Mouse (Mus musculus) brain, adult 2 months (tissue): ENCODE results near the gene Fam124b.

Source experiments
- DNase-seq: peaks from one replicate; pipeline ENCODE4 v3.0.0; 2011; ENCODE audit warnings: low read depth, low spot score

The Fam124b gene

DNA sequence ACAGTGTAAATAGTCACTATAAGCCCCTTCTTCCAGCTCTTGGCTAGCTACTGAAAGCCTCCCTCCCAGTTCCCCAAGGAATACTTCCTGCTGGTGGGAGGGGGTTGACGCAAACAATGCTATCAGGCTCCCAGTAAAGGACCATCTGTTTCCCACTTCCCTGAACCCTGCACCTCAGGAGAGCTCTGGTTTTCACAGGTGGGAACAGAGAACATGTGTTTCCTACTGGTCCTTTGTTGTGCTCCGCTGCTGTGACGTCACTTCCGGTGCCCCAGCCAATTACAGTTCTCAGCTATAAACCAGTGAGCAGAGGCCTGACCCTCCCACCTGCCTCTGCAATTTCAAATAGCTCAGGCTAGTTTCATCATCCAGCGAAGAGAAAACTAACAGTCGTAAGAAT is at the start of gene Fam124b:
Gene Fam124b, minus strand, starts transcription at position 206 of the 400 bp plus-strand sequence.
- DNase-seq = no peak

DNA sequence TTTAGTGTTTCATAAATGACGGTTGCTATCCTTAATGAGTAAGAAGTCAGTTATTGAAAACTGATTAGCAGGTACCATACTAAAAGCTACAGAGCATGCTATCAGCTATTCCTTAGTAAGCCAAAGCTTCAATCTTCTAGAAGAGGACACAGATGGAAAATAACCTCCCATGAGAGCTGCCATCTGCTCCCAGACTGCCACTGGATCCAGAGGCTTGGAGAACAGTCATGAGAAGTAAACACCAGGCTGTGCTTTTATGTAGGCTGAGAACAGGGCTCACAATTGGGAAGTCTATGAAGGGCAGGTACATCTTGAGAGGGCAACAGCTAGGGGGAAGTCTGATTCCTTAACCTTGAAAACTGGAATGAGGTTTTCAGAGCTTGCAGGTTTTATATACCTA is 42.2 kb upstream of the Fam124b start:
- peak; percentile 42 for DNase-seq

DNA sequence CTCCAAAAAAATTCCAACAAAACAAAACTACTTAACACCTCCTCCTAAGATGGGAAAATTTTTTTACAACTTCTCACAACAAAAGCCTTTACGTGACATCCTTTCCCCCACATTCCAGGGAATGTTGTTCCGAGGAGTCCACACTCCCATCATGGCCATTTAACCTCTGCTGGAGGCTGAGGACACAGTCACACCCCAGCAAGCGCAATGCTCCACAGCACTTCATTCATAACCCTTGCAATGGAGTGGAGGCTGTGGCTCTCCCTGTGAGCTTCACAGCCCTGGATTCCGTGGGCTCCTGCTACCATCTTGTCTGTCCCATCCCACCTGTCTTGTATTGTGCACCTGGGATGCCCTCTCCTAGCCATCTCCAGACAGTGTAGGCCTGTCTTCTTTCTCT is 40.4 kb upstream of the Fam124b start:
- no peak for DNase-seq

DNA sequence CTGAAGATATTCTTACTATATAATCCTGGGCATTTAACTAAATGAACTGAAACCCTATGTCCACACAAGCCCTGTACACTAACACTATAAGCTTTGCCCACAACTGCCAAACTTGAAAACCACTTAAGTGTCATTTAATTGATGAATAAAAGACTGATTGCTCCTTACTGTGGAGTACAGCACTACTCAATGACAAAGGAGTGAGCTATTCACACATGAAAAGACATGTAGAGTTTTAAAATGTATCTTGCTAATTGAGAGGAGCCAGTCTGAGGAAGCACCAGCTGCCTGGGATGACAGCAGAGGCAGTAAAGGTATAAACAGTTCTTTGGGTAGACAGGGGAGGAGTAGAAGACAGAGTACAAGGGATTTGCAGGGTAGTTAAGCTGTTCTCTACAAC is 35.0 kb upstream of the Fam124b start:
- DNase-seq = no peak

DNA sequence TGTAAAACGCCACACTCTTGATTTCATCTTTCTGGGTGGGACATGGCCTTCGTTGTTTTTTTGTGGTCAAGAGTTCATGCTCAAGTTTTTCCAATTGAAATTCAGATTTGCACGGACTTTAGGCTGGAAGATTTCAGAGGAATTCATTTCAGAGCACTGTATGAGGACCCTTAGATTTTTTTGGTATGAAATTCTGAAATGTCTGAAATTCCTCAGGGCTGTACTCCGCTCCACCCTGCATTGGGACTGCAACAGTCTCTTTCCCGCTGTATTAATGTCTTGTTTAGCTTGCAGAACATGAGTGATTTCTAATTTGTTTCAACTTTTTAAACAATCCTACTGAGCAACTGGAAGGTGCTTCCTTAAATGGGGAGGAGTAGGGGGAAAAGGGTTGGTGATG is 32.0 kb upstream of the Fam124b start:
- no peak for DNase-seq

DNA sequence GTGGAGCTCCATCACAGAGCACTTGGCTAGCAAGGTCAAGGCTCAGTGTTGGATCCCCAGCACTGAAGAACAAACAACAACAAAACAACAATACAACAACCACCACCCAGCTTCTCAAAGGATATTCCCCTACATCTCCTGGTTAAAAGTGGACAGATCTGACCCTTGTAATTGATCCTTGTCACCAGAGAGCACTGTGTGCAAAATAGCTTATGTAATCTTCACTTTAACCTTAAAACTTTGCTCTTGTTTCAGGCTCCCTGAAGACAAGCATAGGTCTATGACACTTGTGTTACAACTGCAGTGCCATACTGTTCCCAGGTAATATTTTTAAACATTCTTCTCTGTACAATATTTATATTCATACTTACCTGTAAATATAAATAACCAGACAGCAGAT is 28.9 kb upstream of the Fam124b start:
- no peak for DNase-seq

DNA sequence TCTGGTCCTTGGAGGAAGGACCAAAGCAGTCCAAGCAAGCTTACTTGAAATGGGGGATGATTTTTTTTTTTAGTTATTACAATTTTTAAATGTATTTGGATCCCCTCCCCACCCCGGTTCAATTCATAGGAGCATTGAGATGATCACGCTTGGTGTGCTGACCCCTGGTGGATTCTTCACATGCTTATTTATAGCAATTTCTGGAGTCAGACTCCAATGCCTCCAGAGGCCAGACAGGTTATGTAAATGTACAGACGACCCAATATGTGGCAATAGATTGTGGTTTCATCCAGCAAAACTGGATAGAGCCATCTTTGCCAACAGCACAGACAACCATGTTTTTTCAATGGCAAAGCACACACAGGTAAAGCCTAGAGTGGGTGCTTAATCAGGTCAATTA is 25.9 kb upstream of the Fam124b start:
- no peak for DNase-seq

DNA sequence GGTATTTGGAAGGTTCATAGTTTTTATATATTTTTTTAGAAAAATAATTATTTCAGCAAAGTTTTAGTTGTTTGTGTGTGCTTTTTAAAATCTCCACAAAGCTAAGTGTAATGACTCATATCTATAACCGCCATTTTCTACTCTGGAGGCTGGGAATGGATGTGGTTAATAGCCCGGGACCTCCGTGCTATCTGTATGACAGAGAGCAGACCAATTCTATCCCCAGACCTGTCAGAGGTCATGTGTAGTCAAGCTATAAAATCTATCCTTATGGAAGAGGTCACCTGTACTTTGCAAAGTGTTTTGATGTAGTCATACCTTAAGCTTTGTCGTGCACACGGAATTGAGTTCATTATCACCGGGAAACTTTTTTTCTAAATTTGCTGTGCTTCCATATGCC is 23.3 kb upstream of the Fam124b start:
- DNase-seq = no peak

DNA sequence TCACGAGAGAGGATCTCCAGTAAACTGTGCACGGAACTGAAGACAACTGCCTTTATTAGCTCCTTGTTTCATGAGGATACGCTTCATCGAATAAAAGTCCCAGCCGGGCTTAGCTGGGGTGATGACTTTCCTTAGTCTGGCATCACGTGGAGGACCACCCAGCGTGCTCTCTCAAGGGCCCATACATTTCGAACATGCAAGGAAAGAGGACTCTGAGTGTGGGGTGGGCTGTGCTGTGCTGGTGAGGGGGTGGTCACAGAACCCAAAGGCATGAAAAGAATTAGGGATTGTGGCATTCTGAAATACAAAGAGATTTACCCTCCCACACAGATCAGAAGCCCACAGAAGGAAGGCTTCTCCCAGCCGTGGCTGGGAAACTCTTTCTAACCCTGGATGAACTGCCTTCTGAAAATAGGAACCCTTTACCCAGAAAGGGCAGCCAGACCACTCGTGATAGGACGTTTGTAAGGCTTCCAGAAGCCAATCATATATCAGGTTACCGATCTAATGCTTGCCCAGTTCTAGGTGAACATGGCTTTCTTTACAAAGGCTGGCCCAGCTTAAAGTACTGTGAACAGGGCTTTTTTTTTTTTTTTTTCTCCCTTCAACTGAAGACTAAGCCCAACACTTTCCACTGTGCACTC is 21.9 kb upstream of the Fam124b start:
- no peak for DNase-seq

DNA sequence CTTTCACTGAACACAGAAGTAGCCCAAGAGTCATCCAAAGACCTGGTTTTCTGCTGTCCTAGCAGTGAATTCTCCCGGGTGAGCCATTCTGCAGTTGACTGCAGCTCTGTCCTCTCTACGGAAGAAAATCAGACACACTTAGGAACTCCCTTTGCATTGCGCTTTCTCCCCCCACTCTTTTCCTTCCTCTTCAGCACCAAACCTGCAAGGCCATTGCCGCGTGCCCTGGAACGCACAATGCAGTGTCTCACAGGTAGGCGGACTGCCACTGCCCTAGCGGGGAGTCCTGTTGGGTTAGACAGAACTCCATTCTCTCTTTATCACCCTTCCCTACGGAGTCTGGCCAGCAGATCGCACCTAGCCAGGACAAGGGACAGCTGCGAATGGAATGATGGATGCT is 21.2 kb upstream of the Fam124b start:
- no peak for DNase-seq

DNA sequence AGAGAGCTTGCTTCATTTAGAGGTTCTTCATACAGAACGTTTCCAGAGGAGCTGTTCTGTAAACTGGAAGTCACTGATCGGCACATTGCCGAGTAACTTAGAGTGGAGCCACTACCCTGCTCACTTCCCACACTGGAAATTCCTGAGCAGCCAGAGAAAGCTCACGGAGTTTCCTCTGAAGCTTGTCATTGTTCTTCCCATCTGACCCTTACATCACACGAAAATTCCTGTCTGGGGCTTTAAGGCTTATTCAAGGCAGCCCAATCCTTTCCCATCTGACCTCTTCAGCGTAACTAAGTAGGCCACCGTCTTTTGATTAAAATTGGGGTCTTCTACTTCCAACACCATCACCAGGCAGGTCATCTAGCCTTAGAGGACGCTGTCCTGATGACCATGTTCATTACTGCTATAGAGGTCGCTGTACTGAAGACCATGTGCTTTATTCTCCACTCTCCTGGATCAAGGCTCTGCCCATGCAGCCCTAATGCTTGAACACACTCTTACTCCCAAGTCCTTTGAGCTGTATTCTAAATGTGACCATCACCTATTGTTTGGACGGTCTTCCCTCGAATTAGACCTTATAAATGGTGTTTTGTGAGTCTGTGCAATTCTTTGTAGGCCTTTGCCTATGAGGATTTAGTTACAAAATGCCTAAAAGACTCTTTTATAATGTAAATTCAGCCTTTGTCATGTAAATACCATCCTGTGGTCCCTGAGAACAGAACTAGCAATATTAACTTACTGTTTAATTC is 18.9 kb upstream of the Fam124b start:
- no peak for DNase-seq

DNA sequence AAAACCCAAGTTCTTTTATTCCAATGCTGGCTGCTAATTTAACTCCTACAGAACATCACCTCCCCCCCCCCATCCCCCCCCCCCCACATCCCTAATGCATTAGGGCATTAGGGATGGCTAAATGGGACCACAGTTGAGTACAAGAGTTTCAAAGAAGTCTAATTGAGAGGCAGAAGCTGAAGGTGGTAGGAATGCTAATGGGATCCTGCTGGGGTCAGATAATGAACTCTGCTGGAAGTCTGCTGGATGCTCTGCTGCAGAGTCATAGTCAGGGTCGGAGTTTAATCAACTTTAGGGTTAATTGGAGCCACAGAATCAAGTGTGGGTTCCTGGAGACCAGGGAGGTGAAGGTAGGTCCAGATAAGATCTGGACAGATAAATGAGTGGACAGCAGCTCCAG is 17.9 kb upstream of the Fam124b start:
- DNase-seq = no peak

DNA sequence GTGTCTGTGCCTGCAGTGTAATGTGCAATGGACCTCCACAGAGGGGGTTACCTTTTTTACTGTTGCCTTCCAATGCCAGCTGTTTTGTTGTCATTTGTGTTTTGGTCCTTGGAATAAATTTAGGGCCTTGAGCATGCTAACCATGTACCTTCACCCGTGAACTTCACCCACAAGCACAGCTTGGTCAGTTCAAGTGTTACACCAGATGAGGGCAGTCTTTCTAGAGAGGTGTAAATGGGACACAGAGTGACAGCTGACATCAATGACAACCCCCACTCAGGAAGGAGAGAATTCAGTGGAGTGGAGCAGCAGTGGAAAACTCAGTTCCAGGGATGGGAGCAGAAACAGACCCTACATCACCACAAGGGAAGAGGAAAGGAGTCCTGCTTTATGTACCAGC is 12.3 kb upstream of the Fam124b start:
- DNase-seq = no peak

DNA sequence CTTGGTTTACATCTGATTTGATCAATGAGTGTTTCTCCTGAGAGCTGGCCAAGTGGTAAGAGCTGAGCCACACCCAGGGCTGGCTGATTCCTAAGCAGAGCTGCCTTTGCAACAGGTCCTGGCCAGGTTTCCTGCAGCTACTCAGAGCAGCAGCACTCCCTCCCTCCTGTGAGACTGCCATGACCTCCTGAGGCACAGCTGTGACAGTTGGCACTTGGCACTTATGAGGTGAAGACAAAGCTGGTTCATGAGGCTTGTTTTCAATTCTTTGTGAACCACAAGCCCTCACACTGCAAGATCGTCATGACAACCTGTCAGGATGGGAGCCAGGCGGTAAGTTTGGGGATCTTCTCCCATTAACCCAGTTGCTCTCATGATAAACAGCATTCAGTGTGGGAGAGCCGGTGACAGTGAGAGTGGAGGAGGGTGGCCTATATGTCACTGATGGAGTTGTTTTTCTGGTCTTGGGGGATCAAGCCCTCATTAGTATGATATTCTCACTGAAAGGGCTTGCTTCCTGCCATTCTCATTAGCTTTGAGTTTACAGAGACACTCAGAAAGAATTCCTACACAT is 6.7 kb upstream of the Fam124b start:
- peak; percentile 19 for DNase-seq

DNA sequence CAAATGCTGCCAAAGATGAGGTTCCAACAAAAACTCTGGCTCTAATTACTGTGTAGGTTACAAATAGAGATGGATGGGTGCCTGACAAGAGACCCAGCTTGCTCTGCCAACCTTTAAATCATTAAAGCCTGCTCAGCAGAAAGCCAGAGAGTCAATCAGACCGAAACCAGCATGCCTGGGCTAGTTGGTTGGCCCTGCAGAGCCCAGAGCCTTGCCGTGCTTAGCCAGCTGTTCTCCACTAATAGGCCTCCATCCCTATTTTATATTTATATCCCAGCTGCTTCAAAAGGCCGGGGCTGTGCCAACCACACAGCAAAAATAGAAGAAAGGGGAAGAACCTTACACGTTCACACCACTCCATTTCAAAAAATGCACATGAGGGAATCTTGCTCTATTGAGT is 2.9 kb upstream of the Fam124b start:
- DNase-seq = peak; percentile 47

DNA sequence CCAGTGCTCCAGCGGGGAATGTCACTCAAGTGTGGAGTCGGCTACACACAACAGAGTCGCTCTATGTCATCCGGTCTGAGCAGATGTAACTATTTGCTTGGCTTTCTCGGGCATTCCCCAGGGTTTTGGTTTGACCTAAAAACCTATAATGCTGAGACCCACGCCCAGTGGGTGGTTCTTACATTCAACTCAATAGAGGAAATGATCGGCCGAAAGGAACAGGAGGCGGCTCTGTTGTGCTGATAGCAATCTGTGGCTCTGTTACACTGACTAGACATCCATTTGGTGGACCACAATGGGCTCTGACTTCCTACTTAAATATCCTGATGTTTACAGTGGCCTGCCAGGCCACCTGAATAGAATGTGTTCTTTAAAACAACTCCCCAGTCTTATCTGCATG is 4.4 kb downstream of the Fam124b start:
- DNase-seq = no peak

DNA sequence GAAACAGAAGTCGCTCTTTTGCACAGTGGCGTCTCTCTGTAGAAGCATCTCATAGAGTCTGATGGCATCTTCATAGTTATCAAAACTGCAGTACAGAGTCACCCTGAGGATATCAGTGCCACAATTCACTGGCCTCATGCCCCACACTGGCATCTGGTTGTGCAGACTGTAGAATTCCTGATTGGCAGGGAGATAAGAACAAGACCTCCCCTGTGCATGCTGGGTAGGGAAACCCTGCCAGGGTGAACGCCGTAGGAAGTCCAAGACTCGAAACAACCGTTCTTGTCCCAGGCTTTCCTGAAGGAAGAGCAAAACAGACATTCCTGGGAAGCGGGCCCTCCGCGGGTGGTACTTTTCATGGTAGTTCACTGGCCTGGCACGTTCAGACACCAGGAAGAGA is 5.1 kb downstream of the Fam124b start:
- DNase-seq = no peak

DNA sequence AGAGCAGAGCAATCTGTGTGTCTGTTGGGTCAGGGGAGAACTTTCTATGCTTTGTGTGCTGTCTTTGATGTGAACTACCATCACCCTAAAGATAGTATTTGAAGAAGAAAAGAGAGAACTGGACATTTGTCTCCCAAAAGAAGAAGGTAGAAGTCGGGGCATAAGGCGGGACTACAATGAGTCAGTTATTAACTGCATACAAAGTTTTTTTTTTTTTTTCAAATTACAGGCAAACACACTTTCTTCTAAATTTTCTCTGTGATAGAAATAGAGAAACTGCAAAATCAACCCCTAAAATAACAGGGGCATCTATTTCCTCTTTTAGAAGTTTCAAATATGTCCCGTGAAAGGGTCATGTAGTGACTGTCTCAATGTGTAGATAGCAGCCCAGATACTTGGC is 16.0 kb downstream of the Fam124b start:
- DNase-seq = no peak

DNA sequence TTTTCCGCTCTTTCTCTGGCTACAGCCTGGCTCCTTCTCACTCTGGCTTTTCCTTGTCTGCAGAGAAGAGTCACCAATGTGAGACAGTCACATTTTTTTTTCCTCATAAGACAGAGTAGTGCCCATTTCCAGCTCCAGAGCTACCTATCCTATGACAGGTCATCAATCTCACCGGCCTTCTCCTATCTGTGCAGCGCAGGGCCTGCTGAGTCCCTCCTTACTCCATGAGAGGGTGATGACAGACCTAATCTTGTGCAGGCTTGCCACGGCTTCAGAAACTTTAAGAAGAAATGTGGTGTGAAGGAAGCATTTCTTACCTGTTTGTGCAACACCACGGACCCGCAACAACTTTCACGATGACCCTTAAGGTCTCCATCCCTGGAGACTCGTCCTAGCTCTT is 25.4 kb downstream of the Fam124b start:
- DNase-seq = no peak

DNA sequence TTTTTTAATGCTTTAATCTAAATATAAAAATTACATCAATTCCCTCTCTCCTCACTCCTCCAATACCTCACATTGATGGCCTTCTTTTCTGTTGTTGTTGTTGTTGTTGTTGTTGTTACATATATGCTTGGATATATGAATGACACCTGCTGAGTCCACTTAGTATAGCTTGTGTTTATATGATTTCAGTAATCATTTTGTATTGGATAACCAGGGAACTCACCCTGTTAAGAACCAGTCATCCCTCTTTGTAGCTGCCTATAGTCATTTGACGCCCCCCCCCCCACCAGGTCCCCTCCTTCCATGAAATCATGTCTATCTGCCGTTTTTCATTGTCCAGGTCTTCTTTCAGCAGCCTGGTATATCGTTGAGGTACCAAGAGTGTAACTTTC is 36.9 kb downstream of the Fam124b start:
- DNase-seq = no peak

DNA sequence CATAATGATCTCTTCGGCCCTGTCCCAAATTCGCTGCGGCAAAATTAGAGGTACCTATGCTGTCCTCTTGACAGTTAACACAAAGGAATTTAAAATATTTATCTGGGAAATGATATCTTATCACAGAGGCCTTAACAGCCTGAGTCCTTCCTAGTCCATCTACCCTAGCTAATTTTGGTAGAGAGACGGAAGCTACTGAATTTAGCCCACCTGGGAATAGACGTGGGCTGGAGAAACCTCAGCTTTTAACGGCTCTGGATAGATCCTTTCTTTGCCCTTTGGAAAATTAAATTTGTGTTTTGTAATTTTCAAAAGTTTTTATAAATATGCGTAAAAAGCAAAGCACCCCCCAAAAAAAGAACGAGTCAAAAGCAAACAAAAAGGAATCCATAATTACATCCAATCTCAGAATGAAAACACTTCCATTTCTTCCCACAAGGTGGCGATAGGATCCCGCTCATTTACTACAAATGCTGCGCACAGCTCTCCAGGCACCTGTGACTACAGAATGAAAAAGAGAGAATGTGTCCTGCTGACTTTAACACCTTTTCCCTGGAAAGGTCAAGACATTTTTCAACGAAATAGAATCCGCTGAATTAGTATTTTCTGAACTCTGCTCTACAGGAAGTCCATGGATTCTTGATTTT is 37.4 kb downstream of the Fam124b start:
- peak; percentile 80 for DNase-seq

DNA sequence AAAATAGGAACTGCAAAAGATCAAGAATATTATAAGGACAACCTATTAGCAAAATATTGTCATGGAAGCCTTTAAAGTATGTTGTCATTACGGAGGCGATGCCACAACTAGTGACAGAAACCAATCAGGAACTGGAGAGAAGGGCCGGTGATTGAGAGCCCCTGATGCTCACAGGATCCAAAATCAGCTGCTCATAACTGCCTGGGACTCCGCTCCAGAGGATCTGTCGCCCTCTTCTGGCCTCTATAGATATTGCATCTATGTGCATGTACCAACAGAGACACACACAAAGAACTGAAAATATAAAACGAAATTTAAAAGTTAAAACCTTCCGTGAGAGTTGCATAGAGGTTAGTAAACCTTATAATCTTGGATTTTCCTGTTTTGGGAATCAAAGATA is 38.1 kb downstream of the Fam124b start:
- no peak for DNase-seq
